Mouse (Mus musculus): ENCODE measurements around the gene Rbm17.
"Not testable (repeated sequence)": the region's sequence is repeated elsewhere in the genome, so short reads cannot be mapped to it uniquely, and the experiment has no call there.

The Rbm17 gene

DNA sequence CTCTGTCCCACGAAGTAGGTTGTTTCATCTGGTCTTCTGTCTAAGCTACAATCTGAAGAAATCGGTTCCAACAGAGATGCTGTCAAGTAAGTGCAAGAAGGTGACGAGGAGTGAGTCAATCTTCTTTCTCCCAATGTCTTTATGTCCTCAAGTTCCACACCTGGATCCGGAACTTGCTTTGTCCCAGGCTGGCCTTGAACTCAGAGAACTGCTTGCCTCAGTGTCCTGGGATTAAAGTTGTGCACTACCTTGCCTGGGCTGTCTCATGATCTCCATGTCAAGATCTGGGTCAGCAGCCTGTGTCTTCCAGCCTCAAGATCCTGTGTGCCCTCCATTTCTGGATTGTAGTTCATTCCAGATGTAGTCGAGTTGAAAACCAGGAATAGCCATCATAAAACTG lies at the start of gene Rbm17:
Gene Rbm17, minus strand, starts transcription at position 101 of the 400 bp plus-strand sequence.
- no peak for DNase-seq

DNA sequence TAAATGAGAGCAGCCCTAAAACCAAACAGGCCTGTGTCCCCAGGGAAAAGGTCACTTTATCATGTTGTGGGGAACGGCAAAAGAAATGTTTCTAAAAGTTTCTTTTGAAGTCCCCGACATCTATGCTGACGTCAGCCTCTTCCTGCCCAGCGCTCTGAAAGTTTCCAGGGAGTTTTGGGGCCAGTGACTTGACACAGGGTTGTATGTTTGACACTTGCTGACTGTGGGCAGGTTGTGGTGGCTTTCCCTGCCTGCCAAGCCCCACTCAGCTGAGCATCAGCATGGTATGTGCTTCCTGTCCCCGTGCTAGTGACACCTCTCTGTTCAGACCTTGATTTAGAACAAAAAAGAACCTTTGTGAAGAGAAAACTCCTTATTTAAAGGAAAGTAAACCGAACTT lies 49.4 kb upstream of the Rbm17 start:
- DNase-seq = no peak

DNA sequence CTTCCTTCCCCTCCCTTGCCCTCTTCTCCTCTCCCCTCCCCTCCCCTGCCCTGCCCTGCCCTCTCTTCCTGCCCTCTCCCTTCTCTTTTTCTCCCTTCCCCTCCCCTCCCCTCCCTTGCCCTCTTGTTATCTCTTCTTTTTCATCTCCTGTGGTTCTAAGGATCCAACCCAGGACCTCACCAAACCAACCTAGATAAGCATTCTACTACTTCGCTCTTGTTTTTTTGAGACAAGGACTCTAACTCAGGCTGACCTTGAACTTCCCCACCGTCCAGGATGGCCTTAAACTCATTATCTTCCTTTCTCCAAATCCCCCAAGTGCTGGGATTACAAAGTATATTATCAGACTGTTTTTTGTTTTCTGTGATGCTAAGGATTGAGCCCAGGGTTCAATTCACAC lies 48.8 kb upstream of the Rbm17 start:
- DNase-seq = no peak

- DNase-seq = no peak
Observed at GRCm38 (mm10) chr2:11652196-11652595, 48.2 kb upstream of the Rbm17 start.

DNA sequence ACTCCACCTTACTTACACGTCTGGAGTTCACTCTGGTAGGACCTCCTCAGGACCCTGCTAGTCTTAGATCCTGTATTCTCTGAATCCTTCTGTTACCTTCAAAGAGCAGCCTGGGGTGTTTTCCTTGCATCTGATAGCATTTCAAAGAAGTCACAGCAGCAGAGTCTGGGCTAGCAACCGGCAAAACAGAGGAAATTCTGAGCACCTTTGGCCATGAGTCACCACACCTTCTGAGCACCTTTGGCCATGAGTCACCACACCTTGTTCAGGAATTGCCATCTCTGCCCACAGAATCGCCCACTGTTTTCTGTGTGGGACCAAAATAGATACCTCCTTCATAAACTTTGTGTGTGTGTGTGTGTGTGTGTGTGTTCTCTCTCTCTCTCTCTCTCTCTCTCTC lies 47.5 kb upstream of the Rbm17 start:
- no peak for DNase-seq

- no peak for DNase-seq
Observed at GRCm38 (mm10) chr2:11645297-11645696, 41.3 kb upstream of the Rbm17 start.

- DNase-seq = no peak
Observed at GRCm38 (mm10) chr2:11644057-11644456, 40.1 kb upstream of the Rbm17 start.

- DNase-seq = no peak
Observed at GRCm38 (mm10) chr2:11642451-11642941, 38.5 kb upstream of the Rbm17 start, which contains the start of gene Il2ra. Gene Il2ra (plus strand): TSS chr2:11642807.

DNA sequence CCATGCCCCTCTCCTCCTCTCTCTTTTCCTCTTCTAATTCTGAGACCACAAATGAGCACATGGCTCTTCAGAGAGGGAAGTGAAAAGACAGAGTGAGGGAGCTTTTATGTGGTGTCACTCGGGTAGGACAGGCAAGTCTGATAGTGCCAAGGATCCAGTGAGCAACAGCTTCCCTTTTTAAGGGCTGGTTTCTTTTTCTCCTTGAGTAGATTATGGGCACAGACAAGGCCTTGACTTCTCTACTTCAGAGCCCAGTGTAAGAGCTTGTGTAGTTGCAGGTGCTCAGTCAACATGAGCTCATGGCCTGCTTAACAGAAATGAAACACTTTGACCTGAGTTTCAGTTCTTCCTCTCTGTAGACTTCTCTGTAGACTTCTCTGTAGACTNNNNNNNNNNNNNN lies 33.2 kb upstream of the Rbm17 start:
- DNase-seq = no peak

- DNase-seq = no peak
Observed at GRCm38 (mm10) chr2:11636138-11636480, 32.2 kb upstream of the Rbm17 start.

DNA sequence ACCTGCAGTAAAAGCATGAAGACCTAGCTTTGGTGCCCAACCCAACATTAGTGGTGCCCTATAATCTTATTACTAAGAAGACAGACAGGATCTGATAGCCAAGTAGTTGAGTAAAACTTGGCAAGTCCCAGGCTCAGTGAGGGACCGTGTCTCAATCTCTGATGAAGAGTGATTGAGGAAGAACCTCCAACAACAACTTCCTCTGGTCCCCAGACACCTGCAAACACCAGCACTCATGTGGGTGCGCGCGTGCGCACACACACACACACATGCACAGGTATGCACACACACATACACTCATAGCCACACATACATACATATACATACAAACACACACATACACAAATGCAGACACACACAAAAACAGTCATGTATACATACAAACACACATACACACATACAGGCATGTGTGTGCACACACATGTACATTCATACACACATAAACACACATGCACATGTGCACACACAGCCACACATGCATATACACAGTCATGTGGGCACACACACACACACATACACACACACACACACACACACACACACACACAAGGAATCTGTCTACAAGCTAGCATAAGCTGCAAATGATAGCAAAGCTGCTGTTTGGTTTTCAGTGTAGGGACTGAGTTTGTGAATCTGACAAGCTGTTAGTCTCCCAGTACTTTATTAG lies 31.7 kb upstream of the Rbm17 start:
- DNase-seq = no peak

DNA sequence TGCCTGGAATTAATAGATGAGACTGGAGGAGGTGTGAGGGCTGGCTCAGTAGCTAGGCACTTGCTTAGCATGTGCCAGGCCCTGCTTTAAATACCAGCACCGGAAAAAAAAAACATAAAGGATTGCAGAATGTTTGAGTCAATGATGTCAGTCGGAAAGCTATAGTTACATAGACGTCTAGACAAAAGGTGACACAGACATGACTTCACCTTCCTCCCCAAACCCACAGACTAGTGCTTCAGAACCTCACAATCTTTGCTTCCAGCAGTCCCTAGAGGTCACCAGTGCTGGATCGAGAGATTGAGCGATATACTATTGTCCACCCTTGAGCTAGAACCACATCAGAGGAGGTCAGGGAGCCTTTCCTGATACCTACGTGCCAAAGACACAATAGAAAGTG lies 31.1 kb upstream of the Rbm17 start:
- no peak for DNase-seq

DNA sequence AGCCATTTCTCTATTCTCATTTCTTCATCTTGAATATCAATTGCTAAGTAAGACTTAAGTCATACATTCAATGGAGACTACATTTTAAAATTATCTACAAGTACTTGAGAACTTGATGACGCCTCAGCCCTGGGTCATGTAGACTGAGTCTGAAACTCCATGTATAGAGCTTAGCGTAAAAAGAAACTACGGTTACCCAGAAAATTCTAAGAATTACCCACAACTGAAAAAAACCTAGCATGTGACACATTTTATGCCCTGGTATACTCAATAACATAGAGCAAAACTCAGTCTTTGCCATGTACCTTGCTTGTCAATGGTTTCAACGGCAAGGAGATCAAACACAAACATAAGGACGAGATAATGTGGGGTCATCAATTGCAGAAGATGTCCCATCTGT lies 21.9 kb upstream of the Rbm17 start, which contains the start of gene Gm17490:
Gene Gm17490, minus strand, starts transcription at position 375 of the 400 bp plus-strand sequence.
- DNase-seq = no peak

GRCm38 (mm10) chr2:11623726-11624125 lies 19.8 kb upstream of the Rbm17 start:
- DNase-seq = no peak

- no peak for DNase-seq
Observed at GRCm38 (mm10) chr2:11623173-11623572, 19.2 kb upstream of the Rbm17 start.

GRCm38 (mm10) chr2:11619598-11619997 lies 15.6 kb upstream of the Rbm17 start:
- no peak for DNase-seq

- no peak for DNase-seq
Observed at GRCm38 (mm10) chr2:11616846-11617245, 12.9 kb upstream of the Rbm17 start.

- DNase-seq = not testable (repeated sequence)
Observed at GRCm38 (mm10) chr2:11612939-11613338, 9.0 kb upstream of the Rbm17 start.

- DNase-seq = not testable (repeated sequence)
Observed at GRCm38 (mm10) chr2:11606718-11607117, 2.8 kb upstream of the Rbm17 start.

GRCm38 (mm10) chr2:11604911-11605310 lies 958 bp upstream of the Rbm17 start:
- DNase-seq = no peak

DNA sequence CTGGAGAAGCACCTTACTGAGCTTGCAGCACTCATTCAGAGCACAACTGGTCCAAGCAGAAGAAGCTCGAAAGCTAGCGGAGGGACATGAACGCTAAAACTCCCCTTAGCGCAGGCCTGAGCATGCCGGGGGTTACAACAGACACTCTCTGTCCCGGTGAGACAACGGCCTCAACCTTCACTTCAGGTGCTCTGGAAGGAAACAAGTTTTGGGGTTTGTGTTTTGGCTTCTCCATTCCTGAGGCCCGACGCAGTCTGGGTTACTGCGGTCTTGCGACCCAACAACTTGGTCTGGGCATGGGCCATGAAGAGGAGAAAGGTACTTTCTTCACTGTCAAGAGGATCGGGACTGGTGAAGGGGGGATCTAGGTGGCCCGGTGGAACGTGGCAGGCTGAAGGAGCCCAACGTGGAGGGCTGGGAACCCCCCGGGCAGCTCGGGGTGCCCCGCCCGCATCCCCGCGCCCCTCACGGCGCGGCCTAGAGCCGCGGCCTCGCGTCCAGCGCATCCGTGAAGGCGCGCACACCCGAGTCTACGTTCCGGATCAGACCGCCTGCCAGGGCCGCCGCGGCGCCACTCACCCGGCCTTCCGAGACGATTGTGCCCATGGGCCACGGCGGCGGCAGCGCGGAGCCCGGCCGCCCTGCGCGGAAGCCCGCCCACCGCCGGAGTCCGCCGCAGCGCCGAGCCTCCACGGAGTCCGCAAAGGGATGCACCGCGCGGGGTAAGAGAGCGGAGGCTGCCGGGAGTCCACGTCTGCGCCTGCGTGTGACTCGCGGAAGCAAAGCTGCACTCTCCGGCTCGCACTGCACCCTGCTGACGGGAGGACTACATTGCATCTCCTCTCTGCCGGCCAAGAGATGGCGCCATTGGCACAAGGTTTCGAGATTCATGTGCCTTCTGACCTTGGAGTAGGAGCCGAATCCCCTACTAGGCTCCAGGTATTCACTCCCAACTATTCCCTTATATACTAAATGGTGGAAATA lies 1.2 kb downstream of the Rbm17 start:
- DNase-seq = peak; percentile 95

- no peak for DNase-seq
Observed at GRCm38 (mm10) chr2:11601795-11602194, 2.2 kb downstream of the Rbm17 start.

- DNase-seq = no peak
Observed at GRCm38 (mm10) chr2:11597906-11598305, 6.0 kb downstream of the Rbm17 start.

DNA sequence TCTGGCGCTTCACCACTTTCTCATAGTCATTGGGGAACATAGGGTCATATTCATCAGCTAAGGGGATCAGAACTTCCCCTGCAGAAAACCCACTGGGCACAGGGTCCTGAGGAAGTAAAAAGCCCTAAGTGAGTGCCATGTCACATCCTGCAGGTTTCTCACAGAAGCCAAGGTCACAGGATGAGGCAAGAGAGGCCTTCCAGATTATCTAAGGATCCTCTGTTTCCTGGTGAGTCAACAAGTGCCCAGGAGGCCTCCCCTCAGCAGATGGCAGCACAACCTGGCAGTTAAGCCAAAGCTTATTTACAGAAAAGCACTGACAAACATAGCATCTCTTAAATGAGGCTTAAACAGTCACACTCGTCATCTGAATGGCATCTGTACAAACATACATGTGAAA lies 7.3 kb downstream of the Rbm17 start:
- no peak for DNase-seq

Measured in lung, postnatal 14 days (tissue).